Mouse (Mus musculus): ENCODE results near the gene Pam. TPM values are rescaled to one million over a fixed set of nuclear protein-coding genes. Genes with fewer than 3 reads are reported as not detected.

Pam gene
- polyA plus RNA-seq, 1 experiment: 67.3 TPM

DNA sequence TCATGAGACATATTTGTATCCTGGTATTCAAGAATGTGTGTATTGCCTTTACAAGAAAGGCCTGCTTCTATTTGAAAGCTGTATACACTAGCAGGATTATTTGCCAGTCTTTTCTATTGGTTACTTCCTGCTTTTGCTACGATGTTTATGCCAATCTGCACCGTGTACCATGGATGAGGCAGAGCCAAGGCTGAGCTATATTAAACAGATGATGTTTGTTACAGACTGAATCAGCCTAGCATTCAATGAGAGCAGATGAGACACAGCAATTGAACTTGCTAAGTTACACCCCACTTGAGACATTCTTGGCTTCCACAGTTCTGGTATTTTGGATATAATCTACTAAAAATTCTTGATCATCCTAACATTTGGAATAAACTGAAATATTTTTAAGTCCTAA is 267.9 kb downstream of the Pam start:
- Histone ChIP-seq H3K36me3 (ENCODE audit: control insufficient read depth, insufficient read depth, low read length) (no peaks in the 10 kb centered on the region), H3K27ac (ENCODE audit: control insufficient read depth, insufficient read depth, low read length) (no peak overlapping the region), H3K27me3 (ENCODE audit: control insufficient read depth, insufficient read depth, low read length) (no peaks in the 10 kb centered on the region), H3K4me3 (ENCODE audit: control insufficient read depth, insufficient read depth, low read length) (no peak overlapping the region), H3K4me1 (replicated peaks; ENCODE audit: control insufficient read depth, insufficient read depth, low read length) (no peaks in the 10 kb centered on the region)
- no peak for TF ChIP-seq POLR2A (IDR thresholded peaks at IDR 0.05; ENCODE audit: control insufficient read depth, extremely low read depth, insufficient read depth, low read length, poor library complexity)
- no peak for TF ChIP-seq CTCF (IDR thresholded peaks at IDR 0.05; ENCODE audit: borderline replicate concordance, control insufficient read depth, extremely low read depth, insufficient read depth, low read length, poor library complexity)
- WGBS: 84% methylated on average over 2 of the region's 2 CpGs
- no peak for DNase-seq

DNA sequence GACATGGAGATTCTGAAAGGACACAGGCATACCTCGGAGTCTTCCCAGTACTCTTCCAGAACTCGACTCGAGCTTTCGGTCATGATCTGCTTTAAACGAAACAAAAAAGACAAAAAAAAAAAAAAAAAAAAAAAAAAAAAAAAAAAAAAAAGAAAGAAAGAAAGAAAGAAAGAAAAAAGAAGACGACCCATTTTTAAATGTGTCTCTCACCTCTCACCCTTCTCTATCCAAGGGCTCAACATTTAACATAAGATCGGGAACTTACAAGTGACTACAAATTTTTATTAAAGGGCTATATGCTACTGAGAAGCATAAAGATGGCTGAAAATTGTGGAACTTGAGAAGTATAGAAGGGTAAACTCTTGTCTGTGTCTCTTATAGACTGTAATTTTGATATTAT is 272.5 kb downstream of the Pam start:
- no peaks in the 10 kb centered on the region for H3K27me3 ChIP-seq (ENCODE audit: control insufficient read depth, insufficient read depth, low read length)
- no peaks in the 10 kb centered on the region for H3K36me3 ChIP-seq (ENCODE audit: control insufficient read depth, insufficient read depth, low read length)
- no peak for TF ChIP-seq POLR2A (IDR thresholded peaks at IDR 0.05; ENCODE audit: control insufficient read depth, extremely low read depth, insufficient read depth, low read length, poor library complexity)
- TF ChIP-seq CTCF (IDR thresholded peaks at IDR 0.05; ENCODE audit: borderline replicate concordance, control insufficient read depth, extremely low read depth, insufficient read depth, low read length, poor library complexity): no peak
- WGBS: 97% methylated on average over 7 of the region's 7 CpGs
- H3K4me3 ChIP-seq (ENCODE audit: control insufficient read depth, insufficient read depth, low read length): no peak overlapping the region
- H3K27ac ChIP-seq (ENCODE audit: control insufficient read depth, insufficient read depth, low read length): no peak overlapping the region
- no peak for DNase-seq
- no peaks in the 10 kb centered on the region for H3K4me1 ChIP-seq (replicated peaks; ENCODE audit: control insufficient read depth, insufficient read depth, low read length)

DNA sequence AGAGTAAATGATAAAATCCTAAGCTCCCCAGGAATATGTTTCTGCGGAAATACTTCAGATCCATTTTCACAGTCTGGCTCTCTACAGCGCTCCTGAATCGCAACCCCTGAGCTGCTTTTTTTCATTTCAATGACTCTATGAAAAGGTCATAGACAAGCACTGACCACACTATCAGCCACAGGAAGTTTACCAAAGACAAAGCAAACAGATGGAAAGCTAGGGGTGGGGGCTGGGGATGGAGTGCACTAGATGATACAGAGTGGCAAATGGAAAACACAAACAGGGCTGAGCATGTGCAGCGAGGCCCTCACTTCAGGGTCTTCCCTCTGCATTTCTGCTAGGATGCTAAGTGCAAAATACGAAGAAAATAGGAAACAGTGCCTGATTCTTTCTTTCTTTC is 273.2 kb downstream of the Pam start:
- TF ChIP-seq POLR2A (IDR thresholded peaks at IDR 0.05; ENCODE audit: control insufficient read depth, extremely low read depth, insufficient read depth, low read length, poor library complexity) (no peak), CTCF (IDR thresholded peaks at IDR 0.05; ENCODE audit: borderline replicate concordance, control insufficient read depth, extremely low read depth, insufficient read depth, low read length, poor library complexity) (no peak)
- no peaks in the 10 kb centered on the region for H3K27me3 ChIP-seq (ENCODE audit: control insufficient read depth, insufficient read depth, low read length)
- no peaks in the 10 kb centered on the region for H3K36me3 ChIP-seq (ENCODE audit: control insufficient read depth, insufficient read depth, low read length)
- no peak overlapping the region for H3K27ac ChIP-seq (ENCODE audit: control insufficient read depth, insufficient read depth, low read length)
- 97% methylated on average over 5 of the region's 5 CpGs for WGBS
- H3K4me1 ChIP-seq (replicated peaks; ENCODE audit: control insufficient read depth, insufficient read depth, low read length): no peaks in the 10 kb centered on the region
- no peak for DNase-seq
- H3K4me3 ChIP-seq (ENCODE audit: control insufficient read depth, insufficient read depth, low read length): no peak overlapping the region

DNA sequence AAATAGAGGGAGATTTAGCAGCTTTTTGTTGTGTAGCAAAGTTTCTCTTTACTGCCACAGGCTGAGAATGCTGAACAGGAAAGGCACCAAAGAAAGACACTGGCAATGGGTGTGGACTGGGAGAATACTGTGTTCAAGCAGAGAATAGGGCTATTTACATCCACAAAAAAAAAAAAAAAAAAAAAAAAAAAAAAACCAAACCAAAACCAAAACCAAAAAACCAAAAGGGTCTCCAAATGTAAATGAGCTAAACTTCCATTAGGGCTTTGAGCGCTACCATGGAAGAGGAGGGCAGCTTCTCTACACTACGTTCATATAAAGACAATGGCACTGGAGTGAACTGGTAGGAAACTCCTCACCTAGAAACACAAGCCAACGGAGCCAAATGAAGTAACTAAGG is 274.2 kb downstream of the Pam start:
- DNase-seq: no peak
- TF ChIP-seq CTCF (IDR thresholded peaks at IDR 0.05; ENCODE audit: borderline replicate concordance, control insufficient read depth, extremely low read depth, insufficient read depth, low read length, poor library complexity): no peak
- no peak for TF ChIP-seq POLR2A (IDR thresholded peaks at IDR 0.05; ENCODE audit: control insufficient read depth, extremely low read depth, insufficient read depth, low read length, poor library complexity)
- Histone ChIP-seq H3K4me1 (replicated peaks; ENCODE audit: control insufficient read depth, insufficient read depth, low read length) (no peaks in the 10 kb centered on the region), H3K27me3 (ENCODE audit: control insufficient read depth, insufficient read depth, low read length) (no peaks in the 10 kb centered on the region), H3K4me3 (ENCODE audit: control insufficient read depth, insufficient read depth, low read length) (no peak overlapping the region), H3K36me3 (ENCODE audit: control insufficient read depth, insufficient read depth, low read length) (no peaks in the 10 kb centered on the region), H3K27ac (ENCODE audit: control insufficient read depth, insufficient read depth, low read length) (no peak overlapping the region)
- 97% methylated on average over 3 of the region's 3 CpGs for WGBS

DNA sequence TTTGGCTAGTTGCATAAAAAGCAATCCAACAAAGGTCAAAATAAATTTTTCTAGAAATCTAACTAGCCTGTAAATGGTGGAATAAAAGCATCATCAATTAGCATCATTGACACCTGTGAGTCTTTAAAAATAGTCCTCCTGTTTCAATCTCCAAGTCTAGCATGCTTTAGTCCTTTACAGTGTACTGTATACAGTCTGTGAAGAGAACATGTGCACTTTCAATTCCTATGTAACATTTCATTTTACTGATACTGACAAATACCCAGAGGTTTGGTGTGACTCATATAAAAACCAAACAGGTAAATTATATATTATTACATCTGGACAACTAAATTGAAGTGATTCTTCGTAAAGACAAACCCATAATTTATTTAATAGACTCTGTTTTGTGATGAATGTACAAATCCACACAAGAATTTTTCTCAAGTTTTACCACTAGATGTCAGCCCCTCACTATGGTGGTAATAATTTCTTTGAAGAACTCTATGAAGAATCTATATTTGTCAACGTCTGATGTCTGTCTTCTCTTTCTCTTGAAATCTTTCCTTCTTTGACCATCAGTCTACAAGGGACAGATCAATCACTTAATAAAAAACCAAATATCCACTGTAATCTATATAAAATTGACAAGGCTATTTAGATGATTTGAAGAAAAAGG is 286.1 kb downstream of the Pam start:
- DNase-seq: no peak
- WGBS: 27% methylated on average over 2 of the region's 2 CpGs
- H3K27me3 ChIP-seq (ENCODE audit: control insufficient read depth, insufficient read depth, low read length): no peaks in the 10 kb centered on the region

DNA sequence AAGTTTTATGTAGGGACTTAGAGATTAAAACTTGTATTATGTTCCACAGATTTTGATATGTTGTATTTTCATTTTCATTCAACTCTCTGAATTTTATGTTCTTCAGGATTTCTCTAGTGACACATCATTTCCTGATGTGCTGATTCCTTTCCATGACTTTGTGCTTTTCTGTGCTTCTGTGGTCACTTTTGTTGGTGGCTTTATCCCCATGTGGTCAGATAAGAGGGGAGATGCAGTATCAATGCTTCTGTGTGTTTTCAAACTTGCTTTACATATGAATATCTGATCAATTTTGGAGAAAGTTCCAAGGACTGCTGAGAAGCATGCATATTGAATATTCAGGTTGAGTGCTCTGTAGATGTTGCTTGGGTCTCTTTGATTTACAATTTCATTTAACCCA is 290.9 kb downstream of the Pam start:
- DNase-seq: no peak
- no peaks in the 10 kb centered on the region for H3K36me3 ChIP-seq (ENCODE audit: control insufficient read depth, insufficient read depth, low read length)
- H3K27me3 ChIP-seq (ENCODE audit: control insufficient read depth, insufficient read depth, low read length): no peaks in the 10 kb centered on the region
- no peak overlapping the region for H3K27ac ChIP-seq (ENCODE audit: control insufficient read depth, insufficient read depth, low read length)
- TF ChIP-seq CTCF (IDR thresholded peaks at IDR 0.05; ENCODE audit: borderline replicate concordance, control insufficient read depth, extremely low read depth, insufficient read depth, low read length, poor library complexity): no peak
- no peak for TF ChIP-seq POLR2A (IDR thresholded peaks at IDR 0.05; ENCODE audit: control insufficient read depth, extremely low read depth, insufficient read depth, low read length, poor library complexity)
- no peak overlapping the region for H3K4me3 ChIP-seq (ENCODE audit: control insufficient read depth, insufficient read depth, low read length)
- no peaks in the 10 kb centered on the region for H3K4me1 ChIP-seq (replicated peaks; ENCODE audit: control insufficient read depth, insufficient read depth, low read length)

More for the DNA sequence above, 286.1 kb downstream of the Pam start:
- no peaks in the 10 kb centered on the region for H3K4me1 ChIP-seq (replicated peaks; ENCODE audit: control insufficient read depth, insufficient read depth, low read length)
- H3K36me3 ChIP-seq (ENCODE audit: control insufficient read depth, insufficient read depth, low read length): no peaks in the 10 kb centered on the region
- H3K27ac ChIP-seq (ENCODE audit: control insufficient read depth, insufficient read depth, low read length): no peak overlapping the region
- TF ChIP-seq POLR2A (IDR thresholded peaks at IDR 0.05; ENCODE audit: control insufficient read depth, extremely low read depth, insufficient read depth, low read length, poor library complexity) (no peak), CTCF (IDR thresholded peaks at IDR 0.05; ENCODE audit: borderline replicate concordance, control insufficient read depth, extremely low read depth, insufficient read depth, low read length, poor library complexity) (no peak)
- no peak overlapping the region for H3K4me3 ChIP-seq (ENCODE audit: control insufficient read depth, insufficient read depth, low read length)

All from thymus, adult 2 months (tissue).